Mouse (Mus musculus) lung, postnatal 4 days (tissue): ENCODE data around the gene Rbbp5.
"Not testable (repeated sequence)": the region's sequence is repeated elsewhere in the genome, so short reads cannot be mapped to it uniquely, and the experiment has no call there.

Source experiments
- DNase-seq, 2 experiments: peaks; one replicate each; pipeline ENCODE4 v3.0.0; 2021

Gene Rbbp5

GRCm38 (mm10) chr1:132476928-132477691, at the start of gene Rbbp5:
TSS of gene Rbbp5 (plus strand) at chr1:132477365.
- DNase-seq: peak; percentile 90 to 93

- DNase-seq: no peak
Observed at GRCm38 (mm10) chr1:132430818-132431217, 46.3 kb upstream of the Rbbp5 start.

GRCm38 (mm10) chr1:132431716-132432115, 45.4 kb upstream of the Rbbp5 start:
- DNase-seq: peak; percentile 16 to 61

GRCm38 (mm10) chr1:132433349-132433748, 43.8 kb upstream of the Rbbp5 start:
- DNase-seq: peak in 1 of 2 experiments; percentile 39

- DNase-seq: no peak
Observed at GRCm38 (mm10) chr1:132434032-132434431, 43.1 kb upstream of the Rbbp5 start.

GRCm38 (mm10) chr1:132436320-132436958, 40.7 kb upstream of the Rbbp5 start:
- DNase-seq: no peak

- no peak for DNase-seq
Observed at GRCm38 (mm10) chr1:132436960-132437359, 40.2 kb upstream of the Rbbp5 start.

GRCm38 (mm10) chr1:132437389-132437788, 39.8 kb upstream of the Rbbp5 start:
- DNase-seq: no peak

GRCm38 (mm10) chr1:132440896-132441435, 36.2 kb upstream of the Rbbp5 start:
- DNase-seq: no peak

GRCm38 (mm10) chr1:132449742-132450141, 27.4 kb upstream of the Rbbp5 start:
- DNase-seq: no peak

GRCm38 (mm10) chr1:132464651-132465050, 12.5 kb upstream of the Rbbp5 start:
- no peak for DNase-seq

GRCm38 (mm10) chr1:132468926-132469325, 8.2 kb upstream of the Rbbp5 start:
- DNase-seq: peak in 1 of 2 experiments; percentile 32

GRCm38 (mm10) chr1:132469519-132469918, 7.6 kb upstream of the Rbbp5 start:
- peak in 1 of 2 experiments; percentile 16 for DNase-seq

- not testable (repeated sequence) for DNase-seq
Observed at GRCm38 (mm10) chr1:132470031-132470430, 7.1 kb upstream of the Rbbp5 start.

GRCm38 (mm10) chr1:132471032-132471431, 6.1 kb upstream of the Rbbp5 start:
- no peak for DNase-seq

GRCm38 (mm10) chr1:132471499-132471898, 5.7 kb upstream of the Rbbp5 start:
- DNase-seq: no peak

- DNase-seq: no peak
Observed at GRCm38 (mm10) chr1:132472537-132472936, 4.6 kb upstream of the Rbbp5 start.

GRCm38 (mm10) chr1:132474496-132474895, 2.7 kb upstream of the Rbbp5 start:
- DNase-seq: no peak

GRCm38 (mm10) chr1:132476575-132476927, 614 bp upstream of the Rbbp5 start:
- DNase-seq: no peak

GRCm38 (mm10) chr1:132479438-132479837, 2.3 kb downstream of the Rbbp5 start:
- no peak for DNase-seq

GRCm38 (mm10) chr1:132481619-132482018, 4.5 kb downstream of the Rbbp5 start:
- no peak for DNase-seq

- no peak for DNase-seq
Observed at GRCm38 (mm10) chr1:132483234-132483633, 6.1 kb downstream of the Rbbp5 start.

- DNase-seq: no peak
Observed at GRCm38 (mm10) chr1:132483759-132484158, 6.6 kb downstream of the Rbbp5 start.

- no peak for DNase-seq
Observed at GRCm38 (mm10) chr1:132500535-132500934, 23.4 kb downstream of the Rbbp5 start.
